Mouse (Mus musculus): ENCODE data around the gene Ston1.

DNA sequence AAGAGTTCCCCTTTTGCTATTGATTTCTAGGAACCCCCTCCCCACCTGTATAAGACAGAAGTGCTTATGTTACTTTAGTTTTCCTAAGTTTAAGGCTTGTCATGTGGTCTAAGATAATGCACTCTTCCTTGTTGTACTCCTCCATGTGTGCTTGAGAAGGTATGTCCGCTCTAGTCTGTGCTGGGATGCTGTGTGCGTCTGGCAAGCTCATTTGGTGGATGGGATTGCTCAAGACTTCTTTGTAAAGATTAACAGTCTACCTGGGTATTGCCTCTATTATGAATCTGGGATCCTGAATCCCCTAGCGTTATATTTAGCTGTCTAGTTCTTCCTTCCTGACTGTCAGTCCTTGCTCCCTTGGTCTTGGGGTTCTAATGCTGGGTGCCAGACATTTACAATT lies 35.1 kb downstream of the Ston1 start:
- no peak for TF ChIP-seq CTCF (IDR thresholded peaks at IDR 0.05; ENCODE audit: borderline replicate concordance, control insufficient read depth, extremely low read depth, insufficient read depth, low read length, poor library complexity)
- TF ChIP-seq POLR2A (IDR thresholded peaks at IDR 0.05; ENCODE audit: control insufficient read depth, extremely low read depth, insufficient read depth, low read length, poor library complexity): no peak
